Mouse (Mus musculus) midbrain, postnatal 0 days (tissue): ENCODE results near the gene Naa10. TPM values are rescaled to one million over a fixed set of nuclear protein-coding genes. Genes with fewer than 3 reads are reported as not detected.

Experiments
- ATAC-seq: fragments of 200-750 bp; cut with Nextera tagmentation; 2 replicates; pipeline ENCODE4 v1.8.0; 2017; ENCODE audit warnings: moderate number of reproducible peaks, mild to moderate bottlenecking, moderate TSS enrichment, moderate library complexity; ENCODE audit not compliant: low FRiP score
- DNase-seq: peaks from one replicate; pipeline ENCODE4 v3.0.0-alpha.2; 2015; ENCODE audit warnings: low spot score
- H3K27ac ChIP-seq: fragments of 300-500 bp; sonication (generic); 2 replicates; pipeline ENCODE4 v1.5.1; 2014; ENCODE audit warnings: low read depth, mild to moderate bottlenecking, low read length, mixed read lengths
- H3K27me3 ChIP-seq: fragments of 300-500 bp; sonication (generic); 2 replicates; pipeline ENCODE4 v1.6.1; 2014; ENCODE audit warnings: low read length, control low read depth, mixed read lengths; ENCODE audit not compliant: insufficient read depth
- H3K36me3 ChIP-seq: fragments of 300-500 bp; sonication (generic); 2 replicates; pipeline ENCODE4 v1.6.1; 2014; ENCODE audit warnings: low read length, control low read depth, mixed read lengths; ENCODE audit not compliant: insufficient read depth
- H3K4me1 ChIP-seq: fragments of 300-500 bp; sonication (generic); 2 replicates; pipeline ENCODE4 v1.6.1; 2014; ENCODE audit warnings: mild to moderate bottlenecking, control low read depth, antibody characterized with exemption, low read length, mixed read lengths; ENCODE audit not compliant: insufficient read depth
- H3K4me2 ChIP-seq: fragments of 300-500 bp; sonication (generic); 2 replicates; pipeline ENCODE4 v1.6.1; 2014; ENCODE audit warnings: low read depth, mild to moderate bottlenecking, low read length, mixed read lengths; ENCODE audit not compliant: poor library complexity, severe bottlenecking
- H3K4me3 ChIP-seq: fragments of 300-500 bp; sonication (generic); 2 replicates; pipeline ENCODE4 v1.5.1; 2014; ENCODE audit warnings: low read depth, mild to moderate bottlenecking, low read length, moderate library complexity
- H3K9ac ChIP-seq: fragments of 300-500 bp; sonication (generic); replicated peaks from 2 replicates; pipeline ENCODE4 v1.6.1; 2014; ENCODE audit warnings: mild to moderate bottlenecking, low read length, moderate library complexity, mixed read lengths; ENCODE audit not compliant: poor library complexity, severe bottlenecking
- H3K9me3 ChIP-seq: fragments of 300-500 bp; sonication (generic); 2 replicates; pipeline ENCODE4 v1.6.1; 2016; ENCODE audit warnings: low read length, control low read depth
- CTCF ChIP-seq: IDR thresholded peaks from 2 replicates; pipeline ENCODE4 v1.5.1; 2016; ENCODE audit warnings: antibody characterized with exemption, mild to moderate bottlenecking
- WGBS: fragments of 180-500 bp; shearing (Covaris S2); extraction: QIAGEN DNeasy Blood & Tissue Kit; methylation state at CpG from one replicate; pipeline ENCODE4 v1.1.7; 2014; 5-methylcytosine and 5-hydroxymethylcytosine counted together
- polyA plus RNA-seq: library from polyadenylated mRNA; unstranded; fragments of >200 nt; fragmentation: Nextera tagmentation; extraction: Ambion mirVana; gene quantifications from 2 replicates; pipeline ENCODE4 v1.2.1, GENCODE M21; 2015
- total RNA-seq: library from RNA; depleted of rRNA; stranded (reverse); fragments of >200 nt; gene quantifications from 2 replicates; pipeline ENCODE4 v1.2.3, GENCODE M21; 2014; rRNA removed

The Naa10 gene
- total and polyA plus RNA-seq, 2 experiments from 2014 or later, result 81.8 to 83.0 TPM

DNA sequence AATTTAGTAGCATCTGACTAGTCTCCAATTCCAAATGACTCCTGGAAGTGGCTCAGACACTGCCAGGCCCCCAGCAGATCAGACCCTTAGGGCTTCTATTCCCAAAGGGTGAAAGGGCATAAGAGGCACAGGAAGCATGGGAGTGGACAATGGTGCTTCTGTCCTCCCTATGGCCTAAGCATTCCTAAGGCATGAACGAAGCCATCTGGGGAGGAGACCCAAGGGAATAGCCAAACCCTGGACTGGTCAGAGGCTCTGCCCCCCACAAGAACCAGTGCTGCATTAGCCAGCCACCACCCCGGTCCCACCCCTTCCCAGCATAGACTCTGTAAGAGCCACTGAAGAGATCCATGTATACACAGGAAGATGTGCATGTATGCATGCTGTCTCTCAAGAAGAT lies 45.9 kb downstream of the Naa10 start:
- no peaks in the 10 kb centered on the region; the same call in 1 of the 2 replicates for H3K4me1 ChIP-seq
- 0 out of 2 replicates have a peak overlapping the region, but pooled peaks have one; percentile 5 for H3K4me3 ChIP-seq
- no peak for DNase-seq
- no peak for TF ChIP-seq CTCF
- ATAC-seq, result no peak
- H3K9me3 ChIP-seq, result no peaks in the 10 kb centered on the region
- no peaks in the 10 kb centered on the region for H3K36me3 ChIP-seq
- H3K27ac ChIP-seq, result no peak overlapping the region
- H3K9ac ChIP-seq, result no peak overlapping the region
- 64% methylated on average over 2 of the region's 2 CpGs for WGBS
- H3K4me2 ChIP-seq, result peak overlapping the region; percentile 36
- H3K27me3 ChIP-seq, result no peaks in the 10 kb centered on the region

DNA sequence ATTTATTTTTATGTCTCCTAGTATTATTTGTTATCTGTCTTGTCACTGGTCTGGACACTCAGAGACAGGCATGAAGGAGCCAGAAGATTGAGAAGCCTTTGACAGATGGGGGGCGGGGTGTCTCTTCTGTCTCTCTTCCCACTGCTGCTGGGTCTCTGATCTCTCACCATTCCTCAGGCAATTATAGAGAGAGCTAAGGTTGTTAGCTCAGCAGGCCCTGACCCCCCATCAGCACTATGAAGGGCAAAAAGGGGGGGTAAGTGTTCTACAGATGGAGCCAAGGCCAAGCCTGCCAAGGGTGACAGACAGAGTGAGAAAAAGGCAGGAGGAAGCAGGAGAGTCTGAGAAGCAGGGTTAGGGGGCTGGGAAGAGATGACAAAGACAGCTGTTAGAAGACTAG lies 49.8 kb downstream of the Naa10 start:
- H3K4me1 ChIP-seq, result no peaks in the 10 kb centered on the region; the same call in 1 of the 2 replicates
- ATAC-seq (no peak), DNase-seq (peak; percentile 16)
- no peak overlapping the region for H3K4me2 ChIP-seq
- no peaks in the 10 kb centered on the region for H3K9me3 ChIP-seq
- no peak overlapping the region for H3K4me3 ChIP-seq
- no peaks in the 10 kb centered on the region for H3K36me3 ChIP-seq
- no peak overlapping the region for H3K9ac ChIP-seq
- H3K27me3 ChIP-seq, result no peaks in the 10 kb centered on the region
- 76% methylated on average over 1 of the region's 1 CpGs for WGBS
- TF ChIP-seq CTCF, result no peak
- no peak overlapping the region for H3K27ac ChIP-seq

DNA sequence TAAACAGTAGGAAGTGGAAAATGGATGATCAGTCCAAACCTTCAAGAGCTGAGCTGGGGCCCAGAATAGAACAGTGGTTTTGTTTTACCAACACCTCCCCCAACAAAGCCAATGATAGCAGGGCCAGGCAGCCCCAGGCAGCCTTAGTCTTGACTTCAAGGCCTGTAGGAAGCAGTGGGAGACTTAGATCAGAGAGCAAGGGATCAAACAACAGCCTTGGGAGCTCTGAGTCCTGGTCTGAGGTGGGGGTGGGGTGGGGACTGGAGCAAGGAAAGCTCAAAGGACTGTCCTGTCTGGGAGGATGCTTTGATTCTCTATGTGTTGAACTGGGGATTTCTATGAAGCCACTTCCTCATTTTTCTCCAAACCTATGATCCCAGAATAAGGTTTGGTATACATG lies 50.3 kb downstream of the Naa10 start:
- H3K4me2 ChIP-seq, result no peak overlapping the region
- TF ChIP-seq CTCF, result no peak
- no peaks in the 10 kb centered on the region; the same call in 1 of the 2 replicates for H3K4me1 ChIP-seq
- ATAC-seq, result no peak
- no peaks in the 10 kb centered on the region for H3K36me3 ChIP-seq
- no peaks in the 10 kb centered on the region for H3K9me3 ChIP-seq
- H3K4me3 ChIP-seq, result no peak overlapping the region
- H3K9ac ChIP-seq, result no peak overlapping the region
- no peak for DNase-seq
- H3K27me3 ChIP-seq, result no peaks in the 10 kb centered on the region
- H3K27ac ChIP-seq, result no peak overlapping the region

DNA sequence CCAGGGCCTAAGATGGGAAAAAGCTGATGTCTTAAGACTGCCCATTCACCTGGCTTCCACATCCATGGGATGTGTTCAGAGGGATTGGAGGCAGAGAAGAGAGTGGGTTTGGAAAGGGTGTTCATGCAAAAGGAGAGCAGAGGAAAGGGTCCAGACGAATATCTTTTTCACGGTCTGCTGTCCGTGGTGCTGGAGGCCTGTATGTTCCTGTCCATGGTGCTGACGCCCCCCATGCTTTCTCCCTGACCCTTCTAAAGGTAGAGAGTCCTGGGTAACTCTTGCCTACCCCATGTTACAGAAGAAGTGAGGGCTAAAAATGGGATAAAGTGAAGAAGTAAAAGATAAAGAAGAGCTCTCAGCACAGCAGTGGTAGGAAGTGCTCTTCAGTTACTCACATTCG lies 52.4 kb downstream of the Naa10 start:
- no peak for TF ChIP-seq CTCF
- Histone ChIP-seq H3K9ac (no peak overlapping the region), H3K27me3 (no peaks in the 10 kb centered on the region), H3K36me3 (no peaks in the 10 kb centered on the region), H3K9me3 (no peaks in the 10 kb centered on the region), H3K4me1 (no peaks in the 10 kb centered on the region), H3K4me3 (no peak overlapping the region), H3K27ac (no peak overlapping the region), H3K4me2 (no peak overlapping the region)
- DNase-seq (no peak), ATAC-seq (no peak)
- WGBS, result 20% methylated on average over 5 of the region's 5 CpGs

DNA sequence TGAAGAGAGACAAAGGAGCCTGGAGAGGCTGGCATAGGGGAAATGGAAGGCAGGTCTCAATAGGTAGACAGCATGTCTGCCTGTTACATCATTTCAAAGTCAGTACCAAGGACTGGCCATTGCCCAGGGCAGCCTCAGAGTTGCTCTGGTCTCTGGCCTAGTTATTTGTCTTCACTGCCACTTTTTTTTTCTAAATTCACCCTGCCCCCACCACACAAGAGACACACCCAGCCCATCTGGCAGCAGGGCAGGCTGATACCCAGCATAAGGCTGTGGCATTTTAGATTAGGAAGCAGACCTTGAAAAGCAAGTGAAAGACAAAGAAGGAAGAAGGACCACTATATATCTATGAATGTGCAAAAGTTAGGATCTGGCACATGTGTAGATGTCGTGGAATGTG lies 53.9 kb downstream of the Naa10 start:
- WGBS, result 79% methylated on average over 1 of the region's 1 CpGs
- no peaks in the 10 kb centered on the region for H3K36me3 ChIP-seq
- ATAC-seq, result no peak
- no peak for DNase-seq
- no peak overlapping the region for H3K9ac ChIP-seq
- TF ChIP-seq CTCF, result no peak
- H3K27ac ChIP-seq, result no peak overlapping the region
- H3K4me1 ChIP-seq, result no peaks in the 10 kb centered on the region
- no peak overlapping the region for H3K4me2 ChIP-seq
- no peaks in the 10 kb centered on the region for H3K9me3 ChIP-seq
- H3K27me3 ChIP-seq, result no peaks in the 10 kb centered on the region
- no peak overlapping the region for H3K4me3 ChIP-seq

DNA sequence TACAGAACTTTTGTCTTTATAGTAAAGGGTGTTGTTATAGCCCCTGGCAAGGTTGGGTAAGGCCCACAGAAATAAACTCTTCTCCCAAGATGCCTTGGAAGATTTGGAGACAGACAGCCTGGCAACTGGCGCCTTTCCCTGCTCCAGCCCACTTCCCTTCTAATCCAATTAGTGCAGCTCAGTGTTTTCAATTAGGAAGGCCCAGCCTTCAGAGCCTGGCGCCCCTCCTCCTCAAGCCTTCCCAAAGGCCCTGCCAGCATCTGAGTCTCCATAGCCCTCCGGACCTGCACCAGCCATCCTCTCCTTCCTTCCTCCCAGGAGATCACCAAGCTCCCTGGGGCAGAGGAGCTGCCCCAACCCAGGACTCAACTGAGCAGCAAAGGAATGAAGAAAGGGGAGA lies 54.5 kb downstream of the Naa10 start:
- ATAC-seq, result no peak
- no peak overlapping the region for H3K4me2 ChIP-seq
- TF ChIP-seq CTCF, result no peak
- peak; percentile 62 for DNase-seq
- H3K36me3 ChIP-seq, result no peaks in the 10 kb centered on the region; the same call in 1 of the 2 replicates
- H3K9ac ChIP-seq, result no peak overlapping the region
- WGBS, result 27% methylated on average over 3 of the region's 3 CpGs
- no peaks in the 10 kb centered on the region for H3K4me1 ChIP-seq
- H3K9me3 ChIP-seq, result no peaks in the 10 kb centered on the region
- no peak overlapping the region for H3K4me3 ChIP-seq
- H3K27ac ChIP-seq, result no peak overlapping the region
- H3K27me3 ChIP-seq, result no peaks in the 10 kb centered on the region

Other genes starting within 250 kb of the Naa10 start
- gene Slc6a8, start 248.8 kb downstream of the Naa10 start, total RNA-seq, result 49.5 and 69.4 TPM in 2 replicates
- gene Slc6a8, start 248.8 kb downstream of the Naa10 start, polyA plus RNA-seq, result 6.0 and 6.6 TPM in 2 replicates
- gene Bcap31, start 205.8 kb downstream of the Naa10 start, total RNA-seq, result 48.7 and 58.1 TPM in 2 replicates
- gene Bcap31, start 205.8 kb downstream of the Naa10 start, polyA plus RNA-seq, result 133 and 134 TPM in 2 replicates
- gene Abcd1, start 205.3 kb downstream of the Naa10 start, total RNA-seq, result 16.7 and 19.2 TPM in 2 replicates
- gene Abcd1, start 205.3 kb downstream of the Naa10 start, polyA plus RNA-seq, result 7.9 and 9.0 TPM in 2 replicates
- gene Plxnb3, start 164.9 kb downstream of the Naa10 start, total RNA-seq, result 1.5 and 4.0 TPM in 2 replicates
- 0.58 and 0.61 TPM in 2 replicates for gene Plxnb3, start 164.9 kb downstream of the Naa10 start, polyA plus RNA-seq
- gene Srpk3, start 147.5 kb downstream of the Naa10 start, total RNA-seq, result 0.09 and 0.49 TPM in 2 replicates
- gene Srpk3, start 147.5 kb downstream of the Naa10 start, polyA plus RNA-seq, result 2.1 and 2.4 TPM in 2 replicates
- gene Idh3g, start 135.0 kb downstream of the Naa10 start, total RNA-seq, result 207 and 236 TPM in 2 replicates
- 218 and 245 TPM in 2 replicates for gene Idh3g, start 135.0 kb downstream of the Naa10 start, polyA plus RNA-seq
- 99.8 and 115 TPM in 2 replicates for gene Ssr4, start 134.9 kb downstream of the Naa10 start, total RNA-seq
- 166 and 184 TPM in 2 replicates for gene Ssr4, start 134.9 kb downstream of the Naa10 start, polyA plus RNA-seq
- gene Pdzd4, start 97.0 kb downstream of the Naa10 start, total RNA-seq, result 196 and 242 TPM in 2 replicates
- gene Pdzd4, start 97.0 kb downstream of the Naa10 start, polyA plus RNA-seq, result 4.4 and 5.1 TPM in 2 replicates
- not detected in 2 replicates for gene Avpr2, start 29.8 kb downstream of the Naa10 start, total RNA-seq
- gene Avpr2, start 29.8 kb downstream of the Naa10 start, polyA plus RNA-seq, result 0.06 TPM in 1 of 2 replicates, not detected in the other
- gene L1cam, start 25.8 kb downstream of the Naa10 start, total RNA-seq, result 292 and 296 TPM in 2 replicates
- gene L1cam, start 25.8 kb downstream of the Naa10 start, polyA plus RNA-seq, result 113 and 116 TPM in 2 replicates
- gene Arhgap4, start 74 bp downstream of the Naa10 start, total RNA-seq, result 4.8 and 5.6 TPM in 2 replicates
- 1.3 and 1.4 TPM in 2 replicates for gene Arhgap4, start 74 bp downstream of the Naa10 start, polyA plus RNA-seq
- 3.3 and 8.8 TPM in 2 replicates for gene Renbp, start 8.9 kb upstream of the Naa10 start, total RNA-seq
- gene Renbp, start 8.9 kb upstream of the Naa10 start, polyA plus RNA-seq, result 10.3 and 12.5 TPM in 2 replicates
- gene Hcfc1, start 44.4 kb upstream of the Naa10 start, total RNA-seq, result 101 and 111 TPM in 2 replicates
- gene Hcfc1, start 44.4 kb upstream of the Naa10 start, polyA plus RNA-seq, result 30.3 and 33.2 TPM in 2 replicates
- 57.2 and 59.1 TPM in 2 replicates for gene Irak1, start 102.0 kb upstream of the Naa10 start, total RNA-seq
- 33.5 and 35.6 TPM in 2 replicates for gene Irak1, start 102.0 kb upstream of the Naa10 start, polyA plus RNA-seq
- not detected in 2 replicates for gene Opn1mw, start 205.5 kb upstream of the Naa10 start, total RNA-seq
- not detected in 2 replicates for gene Opn1mw, start 205.5 kb upstream of the Naa10 start, polyA plus RNA-seq
- gene Mecp2, start 213.4 kb upstream of the Naa10 start, total RNA-seq, result 84.7 and 100 TPM in 2 replicates
- gene Mecp2, start 213.4 kb upstream of the Naa10 start, polyA plus RNA-seq, result 10.6 and 12.3 TPM in 2 replicates
- gene Tex28, start 245.9 kb upstream of the Naa10 start, total RNA-seq, result not detected in 2 replicates
- not detected in 2 replicates for gene Tex28, start 245.9 kb upstream of the Naa10 start, polyA plus RNA-seq